Mouse (Mus musculus) megakaryocyte, embryonic 14.5 days (primary cell): Measurements from ENCODE around the gene Slx1b.

Experiments used
- FLI1 ChIP-seq: IDR thresholded peaks from 2 replicates; pipeline ENCODE4 v1.6.1; 2012; ENCODE audit warnings: low read length, inconsistent platforms, mixed read lengths
- GATA1 ChIP-seq: IDR thresholded peaks from 3 replicates; pipeline ENCODE4 v1.6.1; 2012; ENCODE audit warnings: mixed read lengths, low read length, inconsistent platforms, borderline replicate concordance

- TF ChIP-seq GATA1 (no peak), FLI1 (no peak)
Observed at GRCm38 (mm10) chr7:126740977-126741376, 45.4 kb upstream of the Slx1b start.
